Mouse (Mus musculus): ENCODE results near the gene Stx8.

- TF ChIP-seq EP300 (optimal IDR thresholded peaks at IDR 0.05) (no peak), CTCF (IDR thresholded peaks at IDR 0.05; ENCODE audit: low read depth) (no peak)
Measured at GRCm38 (mm10) chr11:68006216-68006789, 40.3 kb downstream of the Stx8 start.

All from stomach, postnatal 0 days (tissue).